Mouse (Mus musculus): ENCODE measurements around the gene Vdac1.

Gene Vdac1

DNA sequence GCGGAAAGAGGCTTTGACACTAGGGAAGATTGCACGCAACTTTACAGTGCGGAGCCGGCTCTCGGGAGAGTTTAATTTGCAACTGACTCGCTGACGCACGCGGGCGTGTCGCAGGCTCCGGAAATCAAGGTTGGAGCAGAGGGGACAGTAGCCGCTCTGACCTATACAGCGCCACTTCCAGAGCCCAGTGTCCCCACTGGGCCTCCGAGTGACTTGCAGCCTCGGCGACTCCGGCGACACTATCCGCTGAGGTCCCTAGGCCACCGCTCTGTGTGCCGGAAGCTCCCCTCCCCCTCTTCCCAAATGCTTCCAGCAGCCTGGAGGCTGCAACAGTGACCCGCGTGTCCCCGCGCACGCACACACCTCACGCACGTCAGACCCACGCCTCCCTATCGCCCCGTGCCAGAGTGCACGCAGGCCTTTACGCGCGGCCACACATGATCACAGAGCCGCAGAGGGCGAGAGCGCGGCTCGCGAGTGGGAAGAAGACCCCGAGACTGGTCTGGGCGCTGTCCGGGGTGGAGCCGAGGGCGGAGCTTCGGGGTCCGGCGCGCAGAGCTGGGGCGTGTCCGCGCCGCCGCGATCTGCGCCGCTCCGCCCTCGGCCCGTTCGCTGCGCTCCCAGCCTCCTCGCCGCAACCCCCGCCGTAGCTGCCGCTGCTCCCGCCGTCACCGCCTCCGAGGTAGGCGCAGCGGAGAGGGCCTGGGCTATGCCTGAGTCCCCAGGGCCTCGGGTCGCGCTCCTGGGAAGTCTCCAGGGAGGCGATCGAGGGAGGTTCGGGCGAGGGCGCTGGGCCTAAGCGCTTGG is at the start of gene Vdac1:
Gene Vdac1 (plus strand): TSS at position 390 of the 807 bp plus-strand sequence.
- peak; percentile 89 for DNase-seq (ENCODE audit: extremely low spot score, low spot score)

DNA sequence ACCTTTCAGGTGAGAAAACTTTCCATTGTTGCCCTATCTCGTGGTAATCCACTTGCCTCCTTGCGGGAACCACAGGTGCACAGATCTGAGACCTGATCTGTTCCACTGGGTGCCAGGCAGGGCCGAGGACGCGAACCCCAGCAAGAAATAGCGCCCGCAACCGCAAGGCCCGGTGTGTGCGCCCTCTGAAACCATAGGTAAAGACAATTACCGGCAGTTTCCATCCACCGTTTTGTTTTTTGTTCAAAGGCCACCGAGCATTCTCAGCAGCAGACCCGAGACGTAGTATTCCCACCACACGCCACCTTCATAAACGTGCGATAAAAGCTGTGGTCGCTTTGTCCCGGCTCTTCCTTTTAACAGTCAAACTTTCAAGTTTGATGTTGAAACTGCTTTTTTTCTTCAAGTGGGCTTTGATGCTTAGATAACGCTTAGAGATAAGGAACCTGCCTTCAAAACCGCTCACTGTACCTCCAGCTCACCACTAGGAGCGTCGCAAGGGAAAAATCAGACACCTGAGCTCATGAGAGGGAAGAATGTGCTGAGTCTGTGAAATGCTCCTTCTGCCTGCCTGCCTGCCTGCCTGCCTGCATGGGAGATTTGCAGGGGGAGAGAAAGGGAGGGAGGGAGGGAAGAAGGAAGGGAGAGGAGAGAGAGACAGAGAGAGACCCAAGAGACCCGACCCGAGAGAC is 46.4 kb upstream of the Vdac1 start:
- no peak for DNase-seq (ENCODE audit: extremely low spot score, low spot score)

DNA sequence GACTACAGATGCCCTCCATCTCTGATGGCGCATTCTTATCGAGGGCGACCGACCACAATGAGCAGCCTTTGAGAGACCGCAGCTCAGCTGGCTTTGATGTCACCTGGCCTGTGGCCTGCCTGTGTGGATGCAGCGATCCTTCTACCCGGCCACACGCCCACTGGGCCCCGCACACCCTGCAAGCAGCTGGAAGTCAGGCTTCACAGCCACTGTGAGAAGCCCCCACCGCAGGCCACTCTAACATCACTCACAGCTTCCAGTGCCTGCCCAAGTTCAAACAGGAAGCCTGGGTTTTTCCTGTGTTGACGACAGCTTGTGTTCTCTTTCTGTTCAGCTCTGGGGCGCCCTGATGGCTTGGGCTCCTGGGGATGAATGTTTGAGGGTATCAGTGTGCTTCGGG is 42.2 kb upstream of the Vdac1 start:
- DNase-seq (ENCODE audit: extremely low spot score, low spot score), result no peak

DNA sequence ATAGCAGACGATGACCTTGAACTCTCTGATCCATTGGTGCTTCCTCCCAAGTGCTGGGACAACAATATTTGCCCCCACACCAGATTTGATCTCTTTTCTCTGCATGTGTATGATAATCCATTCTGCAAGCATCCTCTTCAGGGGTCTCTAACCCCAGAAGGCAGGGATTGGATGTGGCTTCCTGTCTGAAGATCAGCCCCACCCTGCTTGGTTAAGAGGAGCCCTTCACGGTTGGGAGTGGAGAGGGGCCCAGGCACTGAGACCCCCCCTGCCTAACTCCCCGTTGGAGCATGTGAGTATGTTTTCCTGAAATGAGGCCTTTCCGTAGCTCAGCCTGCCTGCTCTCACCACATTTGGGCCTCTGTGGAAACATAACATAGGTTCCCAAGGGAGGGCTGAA is 41.0 kb upstream of the Vdac1 start:
- no peak for DNase-seq (ENCODE audit: extremely low spot score, low spot score)

DNA sequence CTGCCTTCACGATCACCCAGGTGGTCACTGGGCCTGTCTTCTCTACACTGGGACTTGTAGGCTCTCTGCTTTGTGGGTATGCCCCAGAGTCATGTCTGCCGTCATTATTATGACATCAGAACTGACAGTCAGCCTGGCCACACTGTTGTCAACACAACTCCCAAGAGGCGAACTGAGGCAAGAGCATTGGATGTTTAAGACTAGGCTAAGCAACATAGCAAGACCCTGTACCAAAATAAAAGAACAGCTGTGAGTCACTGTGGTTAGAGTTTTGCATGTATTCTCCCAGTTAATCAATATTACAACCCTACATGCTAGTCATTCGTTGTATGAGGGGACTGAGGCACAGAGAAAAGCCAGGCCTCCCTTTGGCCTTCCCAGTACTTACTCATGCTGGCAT is 40.1 kb upstream of the Vdac1 start:
- DNase-seq (ENCODE audit: extremely low spot score, low spot score), result no peak

DNA sequence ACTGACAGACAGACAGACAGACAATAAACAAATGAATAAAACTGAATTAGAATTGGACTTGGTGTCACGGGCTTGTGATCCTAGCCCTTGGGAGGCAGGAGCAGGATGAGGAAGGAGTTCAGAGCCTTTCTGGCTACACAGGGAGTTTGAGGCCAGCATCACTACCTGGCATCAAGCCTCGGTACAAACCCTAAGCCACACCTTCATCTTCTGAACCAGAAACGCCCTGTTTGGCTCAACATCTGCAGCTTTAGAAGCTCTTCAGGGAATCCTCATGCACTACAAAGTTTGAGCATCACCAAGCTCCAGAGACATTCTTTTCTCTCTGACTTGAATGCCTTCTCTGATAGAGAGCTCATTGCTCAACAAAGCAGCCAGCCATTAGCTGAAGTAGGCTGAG is 39.1 kb upstream of the Vdac1 start:
- DNase-seq (ENCODE audit: extremely low spot score, low spot score), result no peak

DNA sequence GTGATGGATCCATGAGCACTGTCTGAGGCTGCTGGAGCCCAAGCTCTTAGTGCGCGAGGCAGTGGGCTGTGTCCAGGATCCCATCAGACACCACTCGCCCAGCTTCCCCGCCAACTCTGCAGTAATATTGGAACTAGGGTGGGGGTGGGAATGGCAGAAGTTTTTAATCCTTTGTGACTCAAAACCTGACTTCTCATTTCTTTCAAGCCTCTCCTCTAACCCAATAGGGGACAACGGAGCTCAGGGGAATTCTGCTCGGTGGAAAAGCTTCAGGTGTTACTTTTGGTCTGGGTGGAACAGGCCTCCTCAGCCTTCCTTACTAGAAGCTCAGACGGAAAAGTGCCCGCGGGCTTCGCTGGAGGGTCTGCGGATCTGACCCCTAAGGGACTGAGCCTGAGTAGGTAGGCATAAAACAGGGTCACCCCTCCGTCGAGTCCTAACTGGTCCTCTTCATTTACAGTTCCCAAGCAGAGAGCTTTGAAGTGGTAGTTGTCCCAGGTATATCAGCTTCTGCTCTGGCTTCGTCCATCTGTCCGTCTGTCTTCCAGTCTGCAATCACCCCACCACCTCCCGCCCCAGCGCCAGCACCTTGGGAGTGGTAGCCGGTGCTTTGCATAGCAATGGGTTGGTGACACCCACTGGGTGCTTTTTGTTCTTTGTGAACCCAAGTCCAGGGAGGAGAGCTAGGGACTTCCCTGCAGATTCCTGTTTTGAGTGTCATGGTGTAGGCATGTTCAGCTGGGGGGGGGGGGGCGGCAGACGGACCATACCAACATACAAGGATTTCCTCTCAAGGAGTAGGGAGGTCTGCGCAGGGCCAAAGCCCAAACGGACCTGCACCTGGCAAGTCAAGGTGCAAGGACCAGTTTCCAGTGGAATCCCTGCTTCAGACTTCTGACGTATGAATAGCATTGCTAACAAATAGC is 36.0 kb upstream of the Vdac1 start:
- no peak for DNase-seq (ENCODE audit: extremely low spot score, low spot score)

DNA sequence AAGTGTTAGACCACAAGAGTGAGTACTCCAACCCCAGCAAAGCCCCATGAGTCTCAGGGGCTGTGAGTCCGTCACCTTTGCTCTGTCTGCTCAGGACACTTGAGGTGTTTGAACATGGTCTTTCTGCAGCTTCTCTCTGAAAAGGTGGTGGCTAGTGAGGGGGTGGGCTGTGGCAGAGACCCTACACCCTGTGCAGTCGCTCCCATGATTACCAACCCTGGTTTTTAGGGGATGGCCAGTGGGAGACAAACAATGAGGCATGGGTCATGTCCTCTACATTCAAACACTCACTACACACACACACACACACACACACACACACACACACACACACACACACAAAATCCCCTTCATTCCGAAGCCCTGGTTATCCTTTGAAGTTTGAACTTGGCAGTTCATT is 33.3 kb upstream of the Vdac1 start:
- DNase-seq (ENCODE audit: extremely low spot score, low spot score), result no peak

DNA sequence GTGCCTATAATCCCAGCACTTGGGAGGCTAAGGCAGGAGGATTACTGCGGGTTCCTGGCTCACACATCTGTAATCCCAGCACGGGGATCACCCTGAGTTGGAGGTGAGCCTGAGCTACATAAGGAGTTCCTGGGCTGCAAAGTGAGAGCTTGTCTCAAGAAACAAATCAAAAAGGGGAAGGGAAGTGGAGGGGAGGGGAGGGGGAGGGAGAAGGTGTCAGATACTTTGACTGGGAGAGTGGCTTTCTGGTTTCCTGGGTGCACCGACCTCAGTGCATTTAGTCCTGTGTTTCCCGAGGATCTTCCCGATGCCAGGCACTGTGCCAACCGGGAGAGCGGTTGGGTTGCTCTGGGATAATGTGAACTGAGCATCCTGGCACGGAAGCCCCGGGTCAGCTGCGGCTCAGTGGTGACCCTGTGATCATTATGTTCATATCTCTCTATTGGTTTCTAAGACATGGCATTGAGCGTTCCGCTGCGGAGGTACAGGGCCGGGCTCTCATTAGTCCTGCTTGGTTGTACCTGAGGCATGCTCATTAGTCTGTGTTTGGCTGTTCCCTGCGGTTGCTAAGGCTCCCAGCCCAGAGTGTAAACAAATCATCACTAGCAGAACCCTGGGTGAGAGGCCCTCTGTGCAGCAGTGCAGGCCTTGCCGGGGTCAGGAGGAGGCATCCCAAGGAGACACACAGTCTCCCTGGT is 28.1 kb upstream of the Vdac1 start:
- DNase-seq (ENCODE audit: extremely low spot score, low spot score), result no peak

DNA sequence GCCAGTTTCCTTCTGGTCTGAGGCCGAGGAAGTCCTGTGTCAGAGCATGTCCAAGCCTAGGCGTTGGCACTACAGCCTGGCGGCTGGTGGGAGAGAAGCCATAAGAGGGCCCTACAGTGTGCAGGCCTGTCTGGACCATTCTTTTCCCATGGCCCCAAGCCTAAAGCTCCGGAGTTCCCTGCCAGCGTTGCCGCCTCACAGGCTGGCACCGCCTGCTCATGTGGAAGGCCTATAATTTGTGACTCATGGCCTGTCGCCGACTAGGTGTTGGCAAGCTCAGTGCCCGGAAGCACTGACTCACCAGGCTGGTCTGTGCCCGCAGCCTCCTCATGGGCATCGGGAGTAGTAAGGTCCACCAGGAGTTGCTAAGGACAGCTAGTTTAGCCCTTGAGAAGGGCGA is 27.0 kb upstream of the Vdac1 start:
- no peak for DNase-seq (ENCODE audit: extremely low spot score, low spot score)

DNA sequence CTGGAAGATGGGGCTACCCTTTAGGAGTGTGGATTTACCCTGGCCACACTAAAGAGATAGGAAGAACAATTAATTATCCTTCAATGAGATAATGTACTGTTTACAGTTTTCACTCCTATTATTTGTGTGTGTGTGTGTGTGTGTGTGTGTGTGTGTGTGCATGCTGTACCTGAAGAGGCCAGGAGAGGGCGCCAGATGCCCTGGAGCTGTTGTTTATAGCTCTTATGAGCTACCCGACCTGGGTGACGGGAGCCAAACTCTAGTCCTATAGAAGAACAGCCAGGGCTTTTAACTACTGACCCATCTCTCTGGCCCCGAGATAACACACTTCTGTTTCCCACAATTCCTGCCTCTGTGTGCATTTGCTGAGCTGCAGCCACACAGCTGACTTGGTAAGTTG is 25.4 kb upstream of the Vdac1 start:
- no peak for DNase-seq (ENCODE audit: extremely low spot score, low spot score)

DNA sequence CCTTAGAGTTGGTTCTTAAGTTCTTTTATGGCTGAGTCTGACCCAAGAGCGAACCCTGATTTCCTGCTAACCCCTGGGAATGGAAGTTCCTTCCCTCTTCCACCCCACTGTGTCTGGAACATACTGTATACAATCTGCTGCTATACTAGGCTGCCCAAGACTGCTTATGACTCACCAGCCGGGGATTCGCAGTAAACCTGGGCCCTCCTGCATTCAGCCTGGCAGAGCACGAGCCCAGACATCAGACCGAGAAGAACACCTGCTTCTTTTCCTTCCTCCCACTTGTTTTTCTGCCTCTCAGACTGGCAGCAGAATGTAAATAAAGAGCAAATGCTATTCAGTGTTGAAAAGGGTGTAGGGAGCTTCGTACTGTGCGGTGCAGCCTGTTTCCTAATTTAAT is 24.7 kb upstream of the Vdac1 start:
- no peak for DNase-seq (ENCODE audit: extremely low spot score, low spot score)

DNA sequence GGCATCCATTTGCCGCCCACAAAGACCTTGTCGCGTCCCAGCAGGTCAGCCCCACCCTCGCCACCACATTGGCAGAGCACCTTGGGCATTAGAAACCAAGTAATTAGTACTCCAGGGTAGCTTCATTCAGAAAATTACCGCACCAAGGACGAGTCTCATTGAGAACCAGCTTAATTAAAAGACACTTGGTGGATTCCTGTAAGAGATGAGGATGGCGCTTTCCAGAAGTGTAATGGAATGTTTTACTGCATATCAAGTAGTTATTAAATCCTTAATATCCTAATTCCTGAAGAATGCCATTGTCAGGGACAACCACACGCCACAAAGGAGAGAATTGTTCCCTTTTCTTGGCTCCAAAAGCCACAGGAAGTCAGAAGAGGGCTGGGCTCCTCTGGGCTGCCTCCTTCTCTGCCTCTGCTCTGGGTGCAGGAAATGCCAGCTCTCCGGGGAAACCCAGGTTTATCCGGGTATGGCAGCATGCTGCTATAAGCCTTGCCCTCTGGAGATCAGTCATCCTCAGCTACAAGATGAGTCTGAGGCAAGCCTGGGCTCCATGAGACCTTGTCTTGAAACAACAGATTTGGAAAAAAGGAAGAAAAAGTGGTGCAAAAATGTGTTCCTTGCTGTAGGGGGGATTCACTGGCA is 22.9 kb upstream of the Vdac1 start:
- DNase-seq (ENCODE audit: extremely low spot score, low spot score), result no peak

DNA sequence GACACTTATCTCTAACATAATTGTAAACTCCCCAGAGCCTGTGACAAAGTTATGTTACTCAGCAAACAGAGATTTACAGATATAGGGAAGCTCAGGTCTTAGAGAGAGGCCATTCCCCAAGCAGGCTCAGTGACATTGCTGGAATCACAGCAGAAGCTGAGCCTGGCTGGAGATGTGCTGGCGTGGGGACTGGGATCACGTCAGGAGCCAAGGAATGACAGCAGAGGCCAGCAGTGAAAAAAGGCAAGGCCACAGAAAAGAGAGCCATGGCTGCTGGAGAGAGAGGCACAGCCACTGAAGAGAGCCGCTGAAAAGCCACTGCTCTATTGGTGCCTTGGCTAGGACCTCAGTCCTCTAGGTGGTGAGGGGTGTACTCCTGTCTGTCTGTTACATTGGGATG is 22.3 kb upstream of the Vdac1 start:
- no peak for DNase-seq (ENCODE audit: extremely low spot score, low spot score)

DNA sequence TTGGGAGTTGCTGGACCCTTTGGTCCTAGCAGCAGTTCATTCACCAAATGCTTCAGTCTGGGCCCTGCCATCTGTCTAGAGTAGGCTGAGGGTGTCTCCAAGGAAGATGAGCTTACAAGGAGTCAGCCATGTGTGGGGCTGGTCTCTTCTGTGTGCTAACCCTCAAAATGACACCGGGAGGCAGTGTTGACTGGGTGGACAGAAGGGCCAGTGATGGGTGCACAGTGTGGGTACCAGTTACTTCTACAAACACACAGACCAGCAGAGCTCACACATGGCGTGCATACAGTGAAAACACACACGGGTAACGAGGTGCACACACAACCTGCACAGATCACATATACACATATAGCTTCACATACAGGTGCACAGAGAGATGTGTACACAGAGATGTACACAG is 21.6 kb upstream of the Vdac1 start:
- DNase-seq (ENCODE audit: extremely low spot score, low spot score), result no peak

DNA sequence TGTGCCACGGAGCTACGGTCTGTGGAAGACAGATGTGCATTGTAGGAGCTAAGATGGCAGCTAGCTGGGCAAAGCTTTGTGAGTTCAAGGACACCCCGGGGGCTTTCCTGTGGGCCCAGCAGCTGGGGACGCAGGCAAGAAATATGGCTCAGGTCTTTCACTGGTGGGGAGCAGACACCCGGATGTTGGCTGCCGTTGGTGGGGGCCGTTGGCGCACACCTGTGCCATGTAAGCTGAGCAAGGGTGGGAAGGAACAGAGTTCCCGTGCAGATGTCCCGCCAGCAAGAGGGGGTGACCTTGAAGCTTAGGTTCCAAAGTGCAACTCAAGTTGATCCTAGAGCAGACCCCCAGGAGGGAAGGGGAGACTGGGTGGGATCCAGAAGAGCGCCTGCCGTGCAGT is 21.1 kb upstream of the Vdac1 start:
- no peak for DNase-seq (ENCODE audit: extremely low spot score, low spot score)

DNA sequence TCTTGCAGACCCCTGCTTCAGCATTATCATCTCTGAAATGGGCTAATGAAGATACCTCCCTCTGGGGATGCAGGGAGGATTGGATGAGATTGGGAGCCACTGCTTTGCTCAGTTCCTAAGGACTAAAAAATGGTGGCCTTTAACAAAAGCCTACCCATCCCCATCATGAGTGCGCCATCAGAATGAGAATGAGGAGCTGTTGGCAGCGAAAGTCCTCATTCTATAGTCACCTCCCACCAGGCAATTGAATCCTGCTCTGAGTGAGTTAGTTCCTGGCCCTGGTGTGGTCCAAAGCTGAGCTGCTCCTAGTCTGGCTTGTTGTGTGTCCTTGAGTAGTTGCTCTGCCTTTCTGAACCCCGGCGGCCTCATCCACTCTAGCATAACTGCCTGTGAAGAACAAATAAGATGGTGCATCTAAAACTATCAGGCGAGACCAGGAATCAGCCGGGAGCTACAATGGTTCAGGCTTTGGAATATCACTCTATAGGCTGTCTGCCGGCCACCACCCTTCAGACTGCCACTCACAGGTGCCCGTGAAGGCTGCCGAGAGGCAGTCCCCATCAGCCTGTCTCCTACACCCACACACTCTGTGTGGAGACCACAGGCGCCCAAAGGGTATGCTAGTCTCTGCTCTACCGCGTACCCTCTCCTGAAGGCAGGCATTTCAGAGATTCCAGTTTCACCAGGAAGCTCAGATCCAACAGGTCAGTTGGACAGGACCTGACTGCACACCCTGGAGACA is 20.4 kb upstream of the Vdac1 start:
- DNase-seq (ENCODE audit: extremely low spot score, low spot score), result no peak

DNA sequence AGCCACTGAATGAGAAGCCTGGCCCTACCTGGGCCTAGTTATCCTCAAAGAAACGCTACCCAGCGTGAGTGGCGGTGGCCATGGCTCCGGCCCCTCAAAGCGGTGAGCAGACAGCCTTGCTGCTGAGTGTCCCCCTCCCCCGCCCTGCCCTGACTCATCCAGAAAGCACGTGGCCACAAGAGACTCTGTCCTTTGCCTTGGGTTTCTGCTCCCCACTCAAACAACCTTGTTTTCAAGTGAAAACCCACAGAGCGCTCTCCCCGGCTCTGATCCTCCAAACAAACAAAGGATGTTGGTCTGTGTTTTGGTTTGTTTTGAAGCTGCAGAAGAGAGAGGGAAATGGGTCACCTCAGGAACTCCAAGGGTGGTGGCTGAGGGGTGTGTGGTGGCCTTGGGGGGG is 19.7 kb upstream of the Vdac1 start:
- no peak for DNase-seq (ENCODE audit: extremely low spot score, low spot score)

DNA sequence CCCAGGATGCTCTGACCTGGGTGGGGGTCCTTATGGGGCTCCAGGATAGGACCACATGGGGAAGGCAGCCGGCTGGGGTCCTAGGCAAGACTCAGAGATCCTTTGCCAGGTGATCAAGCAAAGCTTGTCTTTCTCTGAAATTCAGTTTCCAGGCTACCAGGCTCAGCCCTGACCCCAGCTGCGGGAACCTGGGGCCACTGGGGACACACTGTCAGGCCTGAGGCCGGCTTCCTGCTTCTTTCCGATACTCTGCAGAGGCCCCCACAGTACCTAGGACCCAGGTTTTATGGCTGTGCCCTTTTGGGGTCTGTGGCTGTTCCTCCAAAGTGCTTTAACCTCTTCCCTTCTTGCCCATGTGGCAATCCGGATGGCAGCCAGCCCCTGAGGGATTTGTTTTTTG is 19.2 kb upstream of the Vdac1 start:
- DNase-seq (ENCODE audit: extremely low spot score, low spot score), result no peak

DNA sequence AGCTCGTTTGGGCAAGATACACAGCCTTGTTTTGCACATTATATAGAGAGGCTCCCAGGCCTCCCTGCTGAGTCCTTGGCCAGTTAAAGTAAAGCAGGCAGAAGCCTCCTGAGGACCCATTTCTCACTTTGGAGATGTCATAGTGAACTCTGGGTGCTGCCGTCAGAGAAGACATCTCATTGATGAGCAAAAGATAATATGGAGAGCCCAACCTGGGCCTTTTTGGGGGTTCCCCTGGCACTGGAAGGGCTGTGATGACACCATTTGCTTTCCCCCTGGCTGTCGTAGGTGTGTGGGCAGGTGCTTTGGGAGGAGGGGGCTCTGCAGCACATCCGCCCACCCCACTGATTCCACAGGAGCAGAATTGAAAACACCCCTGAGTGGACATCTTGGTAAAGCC is 18.4 kb upstream of the Vdac1 start:
- no peak for DNase-seq (ENCODE audit: extremely low spot score, low spot score)
